Mouse (Mus musculus) heart, embryonic 16.5 days (tissue): ENCODE results near the gene Hoxd4. TPM values are rescaled to one million over a fixed set of nuclear protein-coding genes. Genes with fewer than 3 reads are reported as not detected.
A peak's percentile ranks its signal among the peaks of the same experiment; 100 is the strongest.

Source experiments
- ATAC-seq: fragments of 200-750 bp; cut with Nextera tagmentation; replicated peaks from 2 replicates; pipeline ENCODE4 v1.8.0; 2017; ENCODE audit warnings: moderate number of reproducible peaks; ENCODE audit not compliant: insufficient read depth, low FRiP score; ENCODE audit errors: extremely low read depth
- H3K27ac ChIP-seq: fragments of 300-500 bp; sonication (generic); 2 replicates; pipeline ENCODE4 v1.5.1; 2014; ENCODE audit warnings: mild to moderate bottlenecking, low read length, control low read depth, moderate library complexity
- H3K27me3 ChIP-seq: fragments of 300-500 bp; sonication (generic); 2 replicates; pipeline ENCODE4 v1.6.1; 2014; ENCODE audit warnings: low read length, mixed read lengths; ENCODE audit not compliant: control insufficient read depth, insufficient read depth
- H3K36me3 ChIP-seq: fragments of 300-500 bp; sonication (generic); 2 replicates; pipeline ENCODE4 v1.6.1; 2014; ENCODE audit not compliant: control insufficient read depth, insufficient read depth
- H3K4me1 ChIP-seq: fragments of 300-500 bp; sonication (generic); 2 replicates; pipeline ENCODE4 v1.6.1; 2014; ENCODE audit warnings: low read length, mixed read lengths; ENCODE audit not compliant: control insufficient read depth, insufficient read depth
- H3K4me2 ChIP-seq: fragments of 300-500 bp; sonication (generic); 2 replicates; pipeline ENCODE4 v1.6.1; 2014; ENCODE audit warnings: low read depth, mild to moderate bottlenecking, control low read depth, low read length
- H3K4me3 ChIP-seq: fragments of 300-500 bp; sonication (generic); 2 replicates; pipeline ENCODE4 v1.5.1; 2014; ENCODE audit warnings: mild to moderate bottlenecking, control low read depth, low read length
- H3K9ac ChIP-seq: fragments of 300-500 bp; sonication (generic); 2 replicates; pipeline ENCODE4 v1.6.1; 2014; ENCODE audit warnings: low read length, control low read depth
- H3K9me3 ChIP-seq: fragments of 300-500 bp; sonication (generic); replicated peaks from 2 replicates; pipeline ENCODE4 v1.6.1; 2016; ENCODE audit warnings: low read length; ENCODE audit not compliant: control insufficient read depth
- WGBS: fragments of 180-500 bp; shearing (Covaris S2); extraction: QIAGEN DNeasy Blood & Tissue Kit; methylation state at CpG from one replicate; pipeline ENCODE4 v1.1.7; 2014; 5-methylcytosine and 5-hydroxymethylcytosine counted together
- microRNA counts: library from miRNA; unstranded; fragments of <30 nt; microRNA quantifications from one replicate; lab custom pipeline; 2016
- microRNA-seq: library from miRNA; unstranded; fragments of <30 nt; microRNA quantifications from one replicate; pipeline ENCODE4, GENCODE M21; 2017
- polyA plus RNA-seq: library from polyadenylated mRNA; unstranded; fragments of >200 nt; fragmentation: Nextera tagmentation; extraction: Ambion mirVana; gene quantifications from 2 replicates; pipeline ENCODE4 v1.2.1, GENCODE M21; 2015

Gene Hoxd4
- polyA plus RNA-seq, 1 experiment from 2014 or later = 0.18 TPM

GRCm38 (mm10) chr2:74762522-74763244 is 51.0 kb downstream of the Hoxd4 start, which contains the start of gene Hoxd1:
Gene Hoxd1 (plus strand): TSS chr2:74762980.
- H3K4me3 ChIP-seq = peak within 1 kb of the TSS; percentile 60
- H3K9ac ChIP-seq = 0 out of 2 replicates have a peak within 1 kb of the TSS, but pooled peaks have one; percentile 13
- WGBS = under 1% methylated on average over 61 of the region's 61 CpGs
- H3K27ac ChIP-seq = no peak within 1 kb of the TSS
- peaks cover 13% of the 10 kb centered on the region for H3K4me1 ChIP-seq
- H3K4me2 ChIP-seq = peak within 1 kb of the TSS; percentile 90
- no peaks in the 10 kb centered on the region for H3K36me3 ChIP-seq
- ATAC-seq = peak; percentile 63
- peaks cover 78% of the 10 kb centered on the region for H3K27me3 ChIP-seq
- no peaks in the 10 kb centered on the region for H3K9me3 ChIP-seq

GRCm38 (mm10) chr2:74763245-74763735 is 51.6 kb downstream of the Hoxd4 start:
- Histone ChIP-seq H3K4me2 (peak overlapping the region; percentile 90), H3K27me3 (peaks cover 74% of the 10 kb centered on the region), H3K9ac (no peak overlapping the region), H3K9me3 (no peaks in the 10 kb centered on the region), H3K27ac (no peak overlapping the region), H3K4me3 (peak overlapping the region; percentile 60), H3K36me3 (no peaks in the 10 kb centered on the region), H3K4me1 (peaks cover 13% of the 10 kb centered on the region)
- no peak for ATAC-seq
- 2% methylated on average over 52 of the region's 53 CpGs for WGBS

GRCm38 (mm10) chr2:74763976-74764375 is 52.2 kb downstream of the Hoxd4 start:
- Histone ChIP-seq H3K4me1 (peaks cover 13% of the 10 kb centered on the region), H3K36me3 (no peaks in the 10 kb centered on the region)
- WGBS = 42% methylated on average over 10 of the region's 10 CpGs

GRCm38 (mm10) chr2:74774359-74774758 is 62.6 kb downstream of the Hoxd4 start:
- Histone ChIP-seq H3K27ac (no peak overlapping the region), H3K9me3 (no peaks in the 10 kb centered on the region), H3K9ac (no peak overlapping the region), H3K36me3 (no peaks in the 10 kb centered on the region), H3K27me3 (peaks cover 7% of the 10 kb centered on the region; the same call in 1 of the 2 replicates), H3K4me2 (no peak overlapping the region), H3K4me3 (no peak overlapping the region), H3K4me1 (no peaks in the 10 kb centered on the region)
- WGBS = 73% methylated on average over 2 of the region's 2 CpGs
- no peak for ATAC-seq

More at GRCm38 (mm10) chr2:74763976-74764375, 52.2 kb downstream of the Hoxd4 start:
- no peak overlapping the region for H3K27ac ChIP-seq
- H3K9me3 ChIP-seq = no peaks in the 10 kb centered on the region
- no peak for ATAC-seq
- H3K9ac ChIP-seq = no peak overlapping the region
- H3K27me3 ChIP-seq = peaks cover 69% of the 10 kb centered on the region
- no peak overlapping the region for H3K4me3 ChIP-seq
- no peak overlapping the region for H3K4me2 ChIP-seq

- H3K36me3 ChIP-seq = no peaks in the 10 kb centered on the region
- H3K9me3 ChIP-seq = no peaks in the 10 kb centered on the region
- no peak for ATAC-seq
- H3K4me2 ChIP-seq = no peak overlapping the region
- WGBS = 72% methylated on average over 13 of the region's 13 CpGs
- H3K4me1 ChIP-seq = peaks cover 3% of the 10 kb centered on the region; the same call in 1 of the 2 replicates
- peaks cover 4% of the 10 kb centered on the region; the same call in 1 of the 2 replicates for H3K27me3 ChIP-seq
- no peak overlapping the region for H3K27ac ChIP-seq
- H3K9ac ChIP-seq = no peak overlapping the region
- H3K4me3 ChIP-seq = no peak overlapping the region
Measured at GRCm38 (mm10) chr2:74777536-74778275, 66.0 kb downstream of the Hoxd4 start.

MicroRNAs encoded within 50 kb of the gene (microRNA counts, 519-probe panel; counts per million panel counts)
- 1,973 counts per million, percentile 21 among the panel's probes with 10 or more counts for microRNA mmu-miR-10b (lab: Ali Mortazavi, UCI)

Small RNA genes lying within 50 kb of the gene (microRNA-seq; reads per million reads assigned to microRNA genes)
- not detected for gene Gm44463
- 1,997 reads per million, percentile 83 among the genes with 10 or more reads in this experiment for gene Mir10b

Other genes with a start within 250 kb of the Hoxd4 start
- 15.2 and 17.1 TPM in 2 replicates for gene Lnpk, start 132.5 kb upstream of the Hoxd4 start, polyA plus RNA-seq
- not detected in 2 replicates for gene Evx2, start 52.4 kb upstream of the Hoxd4 start, polyA plus RNA-seq
- not detected in 2 replicates for gene Hoxd13, start 43.6 kb upstream of the Hoxd4 start, polyA plus RNA-seq
- not detected in 2 replicates for gene Hoxd12, start 36.9 kb upstream of the Hoxd4 start, polyA plus RNA-seq
- gene Hoxd11, start 32.4 kb upstream of the Hoxd4 start, polyA plus RNA-seq = not detected in 2 replicates
- gene Hoxd10, start 20.0 kb upstream of the Hoxd4 start, polyA plus RNA-seq = not detected in 2 replicates
- 0.11 and 0.21 TPM in 2 replicates for gene Hoxd9, start 14.2 kb upstream of the Hoxd4 start, polyA plus RNA-seq
- gene Hoxd8, start 7.3 kb upstream of the Hoxd4 start, polyA plus RNA-seq = 0.26 and 0.42 TPM in 2 replicates
- 0.44 and 0.66 TPM in 2 replicates for gene Hoxd3, start within 50 bp of the Hoxd4 start, polyA plus RNA-seq
- not detected in 2 replicates for gene Gm28230, start 14.8 kb downstream of the Hoxd4 start, polyA plus RNA-seq
- gene Hoxd1, start 51.1 kb downstream of the Hoxd4 start, polyA plus RNA-seq = not detected in 2 replicates
- 147 and 154 TPM in 2 replicates for gene Mtx2, start 113.9 kb downstream of the Hoxd4 start, polyA plus RNA-seq